Mouse (Mus musculus) G1E (cell line): ENCODE results near the gene Dedd2.

Experiments used
- CTCF ChIP-seq: IDR thresholded peaks from 2 replicates; pipeline ENCODE4 v1.5.1; 2012; ENCODE audit warnings: low read depth, low read length, inconsistent platforms, mixed read lengths
- GATA1 ChIP-seq: IDR thresholded peaks from 2 replicates; pipeline ENCODE4 v1.6.1; 2012; ENCODE audit warnings: borderline replicate concordance, low read length, inconsistent platforms, mixed read lengths
- GATA2 ChIP-seq: IDR thresholded peaks from 2 replicates; pipeline ENCODE4 v1.6.1; 2012; ENCODE audit warnings: low read depth, low read length, inconsistent platforms, borderline replicate concordance
- POLR2AphosphoS5 ChIP-seq: IDR thresholded peaks from 2 replicates; pipeline ENCODE4 v1.6.1; 2012; ENCODE audit warnings: low read depth, low read length, inconsistent platforms; ENCODE audit not compliant: insufficient replicate concordance
- TAL1 ChIP-seq: conservative IDR thresholded peaks from 2 replicates; pipeline ENCODE4 v1.6.1; 2012; ENCODE audit warnings: low read depth, low read length, inconsistent platforms, mixed read lengths

- TF ChIP-seq CTCF, result no peak
- no peak for TF ChIP-seq GATA1
- no peak for TF ChIP-seq GATA2
- TF ChIP-seq TAL1, result no peak
- TF ChIP-seq POLR2AphosphoS5, result no peak
Observed at GRCm38 (mm10) chr7:25205355-25206093, 14.9 kb downstream of the Dedd2 start.
